8 mouse cellular contexts compared by ENCODE assay signal in genomic region chr11:85382055-85382454, GRCm38 (mm10). TPM values are rescaled to one million over a fixed set of nuclear protein-coding genes. Genes with fewer than 3 reads are reported as not detected.
A peak's percentile ranks its signal among the peaks of the same experiment; 100 is the strongest.
DNase-seq lines count a peak whose midpoint lies in the region; ATAC-seq and TF ChIP-seq lines count a peak whose summit lies in the region.

No protein-coding gene starts in this region.

- no peaks in the 10 kb centered on the region for H3K9me3 ChIP-seq in limb, embryonic 14.5 days (ENCODE audit: control insufficient read depth, low read length)

- H3K27ac ChIP-seq in kidney, adult 2 months (ENCODE audit: insufficient read depth, low read depth, low read length), result no peak overlapping the region
- H3K27ac ChIP-seq in limb, embryonic 14.5 days (replicated peaks; ENCODE audit: low read depth, low read length), result no peak overlapping the region
- no peak overlapping the region for H3K27ac ChIP-seq in olfactory bulb, adult 2 months (ENCODE audit: insufficient read depth, low read depth, low read length)

- H3K36me3 ChIP-seq in kidney, adult 2 months (ENCODE audit: control insufficient read depth, insufficient read depth, low read length), result peaks cover 1% of the 10 kb centered on the region; the same call in 1 of the 2 replicates
- H3K36me3 ChIP-seq in limb, embryonic 14.5 days (ENCODE audit: control insufficient read depth, insufficient read depth, low read length), result no peaks in the 10 kb centered on the region; the same call in 1 of the 2 replicates

- peak; percentile 99 for TF ChIP-seq CTCF in kidney, adult 2 months (conservative IDR thresholded peaks at IDR 0.05; ENCODE audit: insufficient read depth, insufficient read length, low read depth, low read length)
- TF ChIP-seq CTCF in olfactory bulb, adult 2 months (IDR thresholded peaks at IDR 0.05; ENCODE audit: insufficient read depth, low read depth, low read length), result 0 out of 2 replicates have a peak, but pooled peaks have one; percentile 38

- DNase-seq in 416B (ENCODE audit: low read depth) (peak; percentile 82), NIH3T3 (ENCODE audit: low read depth) (peak; percentile 87)
- DNase-seq in cerebellum, postnatal 10 days, result peak; percentile 76 to 77
- DNase-seq in frontal cortex, postnatal 36 days (ENCODE audit: low spot score in 2 of 2), result peak; percentile 58 to 83
- peak; percentile 82 for DNase-seq in kidney, adult 2 months
- peak; percentile 78 for DNase-seq in limb, embryonic 14.5 days (ENCODE audit: low spot score)
- peak; percentile 68 for DNase-seq in thymus, postnatal 14 days

- peak; percentile 76; the same call in 1 of the 2 replicates for ATAC-seq in limb, embryonic 14.5 days (ENCODE audit: low FRiP score, low read depth)

- no peaks in the 10 kb centered on the region for H3K4me1 ChIP-seq in kidney, adult 2 months (ENCODE audit: control insufficient read depth, insufficient read depth, low read length)
- H3K4me1 ChIP-seq in limb, embryonic 14.5 days (ENCODE audit: control insufficient read depth, insufficient read depth, low read length), result 0 out of 2 replicates have a peak, but pooled peaks cover 4% of the 10 kb centered on the region
- H3K4me1 ChIP-seq in olfactory bulb, adult 2 months (ENCODE audit: control insufficient read depth, insufficient read depth, low read length), result no peaks in the 10 kb centered on the region

- no peaks in the 10 kb centered on the region for H3K27me3 ChIP-seq in kidney, adult 2 months (replicated peaks; ENCODE audit: control insufficient read depth, insufficient read depth, low read length)
- no peaks in the 10 kb centered on the region for H3K27me3 ChIP-seq in limb, embryonic 14.5 days (ENCODE audit: control insufficient read depth, insufficient read depth, low read length)

- H3K4me2 ChIP-seq in limb, embryonic 14.5 days (replicated peaks; ENCODE audit: low read depth, low read length, severe bottlenecking), result no peak overlapping the region

- 8% methylated on average over 4 of the region's 4 CpGs for WGBS in kidney, adult 2 months
- WGBS in limb, embryonic 14.5 days, result 5% methylated on average over 4 of the region's 4 CpGs
- 10% methylated on average over 4 of the region's 4 CpGs for WGBS in olfactory bulb, adult 2 months

- no peak for TF ChIP-seq POLR2A in kidney, adult 2 months (IDR thresholded peaks at IDR 0.05; ENCODE audit: low read depth, low read length)
- TF ChIP-seq POLR2A in limb, embryonic 14.5 days (IDR thresholded peaks at IDR 0.05; ENCODE audit: borderline replicate concordance, extremely low read depth, insufficient read depth, insufficient read length), result no peak
- TF ChIP-seq POLR2A in olfactory bulb, adult 2 months (IDR thresholded peaks at IDR 0.05; ENCODE audit: insufficient read depth, low read depth, low read length), result no peak

- no peak overlapping the region for H3K4me3 ChIP-seq in kidney, adult 2 months (ENCODE audit: insufficient read depth, low read depth, low read length)
- no peak overlapping the region for H3K4me3 ChIP-seq in limb, embryonic 14.5 days (replicated peaks; ENCODE audit: low read length)
- no peak overlapping the region for H3K4me3 ChIP-seq in olfactory bulb, adult 2 months (ENCODE audit: insufficient read depth, low read depth, low read length)

- H3K9ac ChIP-seq in limb, embryonic 14.5 days (ENCODE audit: low read depth, low read length, severe bottlenecking), result no peak overlapping the region

RNA-seq across cellular contexts. Expression of gene Bcas3, which starts 29.1 kb away (rescaled TPM):
- polyA plus RNA-seq in kidney, adult 2 months (2012; rRNA removed), result 47.3 and 48.1 TPM in 2 replicates
- 22.2 and 26.6 TPM in 2 replicates for polyA plus RNA-seq in limb, embryonic 14.5 days (2012; rRNA removed)
- 28.2 and 32.1 TPM in 2 replicates for polyA plus RNA-seq in limb, embryonic 14.5 days (2014; fragmentation: Nextera tagmentation; extraction: Ambion mirVana)
- not detected in 2 replicates for polyA plus RNA-seq in olfactory bulb, adult 2 months (2012; ENCODE audit: insufficient read depth, insufficient read length, low replicate concordance, missing spikeins)
